Mouse (Mus musculus) midbrain, embryonic 12.5 days (tissue): Measurements from ENCODE around the gene Pum3. TPM values are rescaled to one million over a fixed set of nuclear protein-coding genes. Genes with fewer than 3 reads are reported as not detected.

Experiments used
- ATAC-seq: fragments of 200-750 bp; cut with Nextera tagmentation; 2 replicates; pipeline ENCODE4 v1.8.0; 2017; ENCODE audit warnings: low read depth, moderate TSS enrichment, moderate library complexity; ENCODE audit not compliant: low FRiP score
- H3K27ac ChIP-seq: fragments of 300-500 bp; sonication (generic); replicated peaks from 2 replicates; pipeline ENCODE4 v1.5.1; 2016; ENCODE audit warnings: mild to moderate bottlenecking
- H3K27me3 ChIP-seq: fragments of 300-500 bp; sonication (generic); 2 replicates; pipeline ENCODE4 v1.6.1; 2016; ENCODE audit warnings: mild to moderate bottlenecking
- H3K36me3 ChIP-seq: fragments of 300-500 bp; sonication (generic); 2 replicates; pipeline ENCODE4 v1.6.1; 2016
- H3K4me1 ChIP-seq: fragments of 300-500 bp; sonication (generic); 2 replicates; pipeline ENCODE4 v1.6.1; 2016
- H3K4me2 ChIP-seq: fragments of 300-500 bp; sonication (generic); replicated peaks from 2 replicates; pipeline ENCODE4 v1.6.1; 2016; ENCODE audit warnings: mild to moderate bottlenecking, moderate library complexity
- H3K4me3 ChIP-seq: fragments of 300-500 bp; sonication (generic); 2 replicates; pipeline ENCODE4 v1.5.1; 2016; ENCODE audit warnings: mild to moderate bottlenecking
- H3K9ac ChIP-seq: fragments of 300-500 bp; sonication (generic); replicated peaks from 2 replicates; pipeline ENCODE4 v1.6.1; 2016; ENCODE audit warnings: mild to moderate bottlenecking, moderate library complexity
- H3K9me3 ChIP-seq: fragments of 300-500 bp; sonication (generic); 2 replicates; pipeline ENCODE4 v1.6.1; 2016; ENCODE audit warnings: mild to moderate bottlenecking
- WGBS: fragments of 180-500 bp; shearing (Covaris S2); methylation state at CpG from one replicate; pipeline ENCODE4 v1.1.7; 2016; 5-methylcytosine and 5-hydroxymethylcytosine counted together
- polyA plus RNA-seq: library from polyadenylated mRNA; unstranded; fragments of >200 nt; fragmentation: Nextera tagmentation; extraction: Ambion mirVana; gene quantifications from 2 replicates; pipeline ENCODE4 v1.2.1, GENCODE M21; 2016

Gene Pum3
- polyA plus RNA-seq, 1 experiment from 2014 or later = 84.0 TPM

DNA sequence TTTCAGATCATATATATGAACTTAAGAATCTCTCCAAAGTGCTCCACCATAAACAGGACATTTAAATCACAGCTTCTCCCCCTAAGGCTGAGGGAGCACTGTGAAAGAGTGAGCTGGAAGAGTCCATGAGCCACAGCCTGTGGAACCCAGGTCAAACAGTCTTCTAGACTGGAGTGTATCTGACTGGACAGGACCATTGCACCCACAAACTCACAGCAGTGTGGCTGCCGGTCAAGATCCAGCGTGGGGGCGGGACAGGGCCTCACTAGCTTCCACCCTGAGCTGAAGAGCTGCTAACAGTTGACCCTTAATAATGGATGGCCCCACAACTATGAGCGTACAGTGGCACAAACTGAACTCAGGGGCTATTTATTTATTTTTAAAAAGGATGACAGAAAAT, 12.2 kb downstream of the Pum3 start:
- ATAC-seq = no peak
- Histone ChIP-seq H3K4me3 (no peak overlapping the region), H3K27ac (no peak overlapping the region), H3K4me2 (no peak overlapping the region), H3K9me3 (no peaks in the 10 kb centered on the region), H3K4me1 (no peaks in the 10 kb centered on the region), H3K9ac (no peak overlapping the region), H3K27me3 (no peaks in the 10 kb centered on the region), H3K36me3 (peaks cover 73% of the 10 kb centered on the region)
- WGBS = 93% methylated on average over 4 of the region's 4 CpGs

DNA sequence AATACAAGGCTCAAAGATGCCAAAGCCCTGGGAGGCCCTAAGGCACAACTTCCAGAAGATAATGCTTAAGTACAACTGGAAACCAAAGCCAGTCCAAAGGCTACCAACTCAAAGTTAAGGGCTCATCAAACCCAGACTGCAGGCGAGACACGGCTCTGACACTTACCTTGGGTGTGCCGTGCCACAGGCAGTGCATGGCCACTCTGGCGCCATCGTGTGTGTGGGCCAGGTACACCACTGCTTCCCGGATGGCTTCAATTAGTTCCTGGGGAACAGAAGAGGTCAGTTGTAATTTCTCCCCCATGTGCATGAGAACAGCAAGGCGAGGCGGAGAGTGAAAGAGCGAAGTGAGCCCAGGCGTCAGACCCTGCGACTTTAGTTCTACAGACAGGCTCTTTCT, 13.1 kb downstream of the Pum3 start:
- Histone ChIP-seq H3K9me3 (no peaks in the 10 kb centered on the region), H3K27me3 (no peaks in the 10 kb centered on the region), H3K4me1 (no peaks in the 10 kb centered on the region), H3K9ac (no peak overlapping the region), H3K4me3 (no peak overlapping the region), H3K36me3 (peaks cover 71% of the 10 kb centered on the region), H3K4me2 (no peak overlapping the region), H3K27ac (no peak overlapping the region)
- ATAC-seq = no peak
- 66% methylated on average over 11 of the region's 11 CpGs for WGBS

DNA sequence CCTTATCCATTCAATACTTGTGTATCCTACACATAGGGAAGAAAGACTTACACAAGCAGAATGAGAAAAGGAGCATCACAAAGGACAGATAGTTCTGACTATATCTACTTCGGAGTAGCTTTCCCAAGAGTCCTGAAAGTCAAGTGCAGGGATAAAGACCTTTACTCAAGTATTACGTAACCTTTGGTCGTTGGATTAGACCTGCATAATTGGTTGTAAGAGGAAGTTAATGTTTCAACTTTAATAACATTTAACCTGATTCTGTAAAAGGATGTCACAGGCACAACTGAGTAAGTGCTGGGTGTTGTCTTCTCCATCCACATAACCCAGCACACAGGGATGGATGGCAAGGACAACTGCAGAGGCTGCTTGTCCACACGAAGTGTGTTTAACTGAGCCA, 18.3 kb downstream of the Pum3 start:
- WGBS = 96% methylated on average over 4 of the region's 4 CpGs
- Histone ChIP-seq H3K27me3 (no peaks in the 10 kb centered on the region), H3K9me3 (no peaks in the 10 kb centered on the region), H3K4me2 (no peak overlapping the region), H3K9ac (no peak overlapping the region), H3K27ac (no peak overlapping the region), H3K4me3 (no peak overlapping the region), H3K4me1 (no peaks in the 10 kb centered on the region), H3K36me3 (peaks cover 51% of the 10 kb centered on the region)
- ATAC-seq = no peak

DNA sequence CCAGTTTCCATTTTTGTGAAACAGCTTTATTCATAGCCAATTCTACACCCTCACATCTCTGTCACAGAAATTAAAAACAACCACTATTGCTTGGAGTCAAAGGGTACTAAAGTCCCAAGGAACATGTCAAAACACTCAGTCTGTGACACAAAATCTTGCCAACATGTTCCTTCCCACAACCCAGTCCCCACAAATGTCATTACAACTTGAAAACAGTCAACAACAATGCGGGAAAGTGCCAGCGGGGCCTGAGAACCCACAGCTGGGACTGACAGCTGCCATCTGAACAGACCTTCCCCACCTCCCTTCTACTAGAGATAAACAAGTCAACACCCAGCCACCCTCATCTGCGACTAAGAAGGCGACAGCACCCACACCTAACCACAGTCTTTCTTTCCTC, 18.9 kb downstream of the Pum3 start:
- no peaks in the 10 kb centered on the region for H3K27me3 ChIP-seq
- no peaks in the 10 kb centered on the region for H3K4me1 ChIP-seq
- H3K4me2 ChIP-seq = no peak overlapping the region
- no peaks in the 10 kb centered on the region for H3K9me3 ChIP-seq
- no peak overlapping the region for H3K27ac ChIP-seq
- H3K9ac ChIP-seq = no peak overlapping the region
- WGBS = 95% methylated on average over 4 of the region's 4 CpGs
- no peak for ATAC-seq
- no peak overlapping the region for H3K4me3 ChIP-seq
- peaks cover 45% of the 10 kb centered on the region for H3K36me3 ChIP-seq

DNA sequence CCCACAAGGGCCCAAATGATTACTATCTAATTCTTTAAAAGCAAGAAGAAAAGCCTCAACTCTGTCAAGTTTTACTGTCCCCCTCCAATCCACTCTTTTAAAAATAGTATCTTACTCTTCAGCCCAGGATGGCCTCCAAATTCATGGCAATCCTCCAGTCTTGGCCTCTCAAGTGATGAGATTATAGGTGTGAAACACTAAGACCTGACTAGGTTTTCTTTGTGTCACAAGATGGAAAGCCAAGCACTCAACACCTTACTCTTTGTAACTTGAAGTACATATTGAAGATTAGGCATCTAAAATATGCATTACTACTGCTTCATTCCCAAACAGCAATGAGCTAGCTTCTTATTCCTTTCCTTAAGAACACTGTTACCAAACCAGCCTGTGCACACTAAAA, 19.8 kb downstream of the Pum3 start:
- no peak for ATAC-seq
- no peaks in the 10 kb centered on the region for H3K9me3 ChIP-seq
- H3K27ac ChIP-seq = no peak overlapping the region
- H3K4me2 ChIP-seq = no peak overlapping the region
- H3K4me1 ChIP-seq = no peaks in the 10 kb centered on the region
- no peak overlapping the region for H3K9ac ChIP-seq
- H3K4me3 ChIP-seq = no peak overlapping the region
- peaks cover 41% of the 10 kb centered on the region for H3K36me3 ChIP-seq
- H3K27me3 ChIP-seq = no peaks in the 10 kb centered on the region

DNA sequence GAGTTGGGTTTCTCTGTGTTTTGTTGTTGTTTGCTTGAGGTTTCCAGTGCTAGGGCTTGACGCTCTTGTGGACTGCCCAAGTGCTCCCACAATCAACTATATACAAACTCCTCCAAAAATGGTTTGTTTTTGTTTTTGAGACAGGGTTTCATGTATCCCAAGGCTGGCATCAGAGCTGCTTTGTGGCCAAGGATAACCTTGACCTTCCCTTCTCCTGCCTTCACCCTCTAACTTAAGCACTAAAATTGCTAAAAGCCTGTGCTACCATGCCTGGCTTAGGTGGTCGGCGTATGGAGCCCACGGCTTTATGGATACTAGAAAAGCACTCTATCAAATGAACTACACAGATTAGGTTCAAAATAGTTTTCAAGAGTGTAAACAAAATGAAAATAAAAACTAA, 20.4 kb downstream of the Pum3 start:
- Histone ChIP-seq H3K9me3 (no peaks in the 10 kb centered on the region), H3K27me3 (no peaks in the 10 kb centered on the region), H3K9ac (no peak overlapping the region), H3K4me3 (no peak overlapping the region), H3K4me1 (no peaks in the 10 kb centered on the region), H3K27ac (no peak overlapping the region), H3K4me2 (no peak overlapping the region), H3K36me3 (peaks cover 40% of the 10 kb centered on the region)
- ATAC-seq = no peak
- 94% methylated on average over 4 of the region's 4 CpGs for WGBS

DNA sequence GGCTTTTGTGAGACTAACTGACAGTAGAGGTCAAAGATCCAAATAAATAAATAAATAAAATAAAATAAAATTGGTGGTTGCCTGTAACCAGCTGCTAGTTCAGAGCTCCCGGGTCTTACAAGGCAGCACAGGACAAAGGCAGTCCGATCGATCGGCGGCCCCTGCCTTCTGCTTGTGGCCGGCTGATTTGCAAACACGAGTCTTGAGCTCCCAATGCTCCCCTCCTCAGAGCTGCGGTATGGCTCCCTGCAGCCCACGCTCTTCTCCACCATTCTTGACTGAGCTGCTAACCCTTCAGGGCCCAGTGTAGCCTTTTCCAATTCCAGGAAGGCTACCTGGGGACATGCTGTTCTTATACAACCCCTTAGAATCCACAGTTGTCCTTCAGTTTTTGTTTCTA, 31.8 kb downstream of the Pum3 start:
- Histone ChIP-seq H3K4me2 (no peak overlapping the region), H3K4me3 (no peak overlapping the region), H3K9me3 (no peaks in the 10 kb centered on the region), H3K27me3 (no peaks in the 10 kb centered on the region), H3K9ac (no peak overlapping the region), H3K27ac (no peak overlapping the region), H3K4me1 (peaks cover 3% of the 10 kb centered on the region; the same call in 1 of the 2 replicates), H3K36me3 (peaks cover 76% of the 10 kb centered on the region)
- no peak for ATAC-seq
- WGBS = 67% methylated on average over 9 of the region's 9 CpGs

DNA sequence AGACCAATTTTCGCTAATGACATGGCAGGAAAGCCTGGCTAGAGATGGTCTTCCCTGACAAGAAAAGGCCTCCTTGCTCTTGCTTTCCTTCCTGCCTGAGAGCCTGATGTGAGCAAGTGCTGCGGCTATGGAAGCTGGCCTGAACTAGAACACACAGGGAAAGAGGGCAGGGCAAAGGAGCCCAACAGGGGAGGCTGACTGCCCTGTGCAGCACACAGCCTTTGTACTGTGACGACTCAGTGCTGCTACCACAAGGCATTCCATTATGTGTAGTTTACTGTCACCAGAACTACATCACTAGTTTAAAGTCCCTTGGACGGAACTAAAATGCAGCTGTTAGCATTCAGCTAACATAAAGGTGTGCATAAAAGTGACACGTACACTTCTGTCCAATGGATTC, 32.4 kb downstream of the Pum3 start:
- Histone ChIP-seq H3K36me3 (peaks cover 82% of the 10 kb centered on the region), H3K27me3 (no peaks in the 10 kb centered on the region)
- WGBS = 84% methylated on average over 5 of the region's 5 CpGs

DNA sequence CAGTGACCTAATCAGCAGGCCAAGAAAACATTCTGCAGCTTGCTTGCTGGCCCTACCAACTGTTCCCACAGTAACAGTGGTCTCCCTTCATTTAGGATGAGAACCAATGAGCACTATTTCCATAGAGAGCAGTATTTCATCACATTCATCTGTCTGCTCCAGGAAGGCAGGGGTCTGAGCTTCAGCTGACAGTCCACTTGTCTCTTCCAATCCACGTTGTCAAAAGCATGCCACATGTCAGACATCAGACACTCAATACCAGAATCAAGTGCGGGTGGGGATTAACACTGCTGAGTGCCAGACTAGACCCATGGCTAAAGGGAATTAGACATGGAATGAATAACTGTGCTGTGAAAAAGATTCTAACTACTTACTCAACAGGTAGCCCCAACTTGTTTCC, 32.9 kb downstream of the Pum3 start:
- ATAC-seq = no peak
- Histone ChIP-seq H3K27me3 (no peaks in the 10 kb centered on the region), H3K4me1 (peaks cover 3% of the 10 kb centered on the region; the same call in 1 of the 2 replicates), H3K9ac (no peak overlapping the region), H3K4me2 (no peak overlapping the region), H3K9me3 (no peaks in the 10 kb centered on the region), H3K27ac (no peak overlapping the region), H3K36me3 (peaks cover 81% of the 10 kb centered on the region), H3K4me3 (no peak overlapping the region)
- 74% methylated on average over 2 of the region's 2 CpGs for WGBS

More for the DNA sequence above, 32.4 kb downstream of the Pum3 start:
- H3K9me3 ChIP-seq = no peaks in the 10 kb centered on the region
- H3K4me3 ChIP-seq = no peak overlapping the region
- H3K27ac ChIP-seq = peak overlapping the region; percentile 35
- no peak for ATAC-seq
- peaks cover 3% of the 10 kb centered on the region; the same call in 1 of the 2 replicates for H3K4me1 ChIP-seq
- no peak overlapping the region for H3K9ac ChIP-seq
- H3K4me2 ChIP-seq = no peak overlapping the region

DNA sequence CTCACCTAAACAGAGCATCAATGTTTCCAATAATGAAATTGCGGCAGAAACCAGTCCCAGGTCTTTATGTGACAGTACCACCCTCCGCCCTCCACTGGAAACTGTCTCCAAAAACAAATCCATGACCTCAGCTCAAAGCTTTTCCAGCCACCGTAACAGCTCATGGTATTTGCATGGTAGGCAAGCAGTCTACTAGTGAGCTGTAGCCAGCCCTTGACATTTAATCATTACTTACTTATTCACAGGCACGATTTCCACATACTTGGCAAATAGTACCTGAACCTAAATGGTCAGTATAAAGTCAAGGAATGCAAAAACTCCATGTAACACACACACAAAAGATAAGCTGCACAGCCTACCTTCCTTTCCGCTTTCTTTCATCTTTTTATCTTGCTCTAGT, 33.7 kb downstream of the Pum3 start:
- H3K4me3 ChIP-seq = no peak overlapping the region
- H3K9me3 ChIP-seq = no peaks in the 10 kb centered on the region
- H3K4me1 ChIP-seq = peaks cover 3% of the 10 kb centered on the region; the same call in 1 of the 2 replicates
- H3K9ac ChIP-seq = no peak overlapping the region
- no peak overlapping the region for H3K27ac ChIP-seq
- no peaks in the 10 kb centered on the region for H3K27me3 ChIP-seq
- H3K4me2 ChIP-seq = no peak overlapping the region
- no peak for ATAC-seq
- 86% methylated on average over 5 of the region's 5 CpGs for WGBS
- peaks cover 81% of the 10 kb centered on the region for H3K36me3 ChIP-seq

DNA sequence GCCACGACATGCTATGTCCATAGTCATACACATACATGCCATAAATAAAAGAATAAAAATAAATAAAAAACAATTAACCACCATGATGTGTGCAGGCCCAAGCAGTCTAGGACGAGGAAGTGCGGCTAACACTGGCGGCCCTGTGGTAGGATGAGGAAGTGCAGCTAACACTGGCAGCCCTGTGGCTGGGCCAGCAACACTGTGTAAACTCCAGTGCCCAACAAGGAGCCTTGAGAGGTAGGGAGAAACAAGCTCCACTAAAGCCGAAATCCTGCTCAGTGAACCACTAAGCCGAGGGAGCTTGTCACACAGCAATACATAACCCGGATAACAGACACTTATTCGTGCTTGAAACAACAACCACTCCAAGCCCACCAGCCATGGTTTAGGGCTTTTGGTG, 34.1 kb downstream of the Pum3 start:
- H3K4me1 ChIP-seq = peaks cover 3% of the 10 kb centered on the region; the same call in 1 of the 2 replicates
- no peak overlapping the region for H3K4me2 ChIP-seq
- no peak overlapping the region for H3K4me3 ChIP-seq
- H3K9me3 ChIP-seq = no peaks in the 10 kb centered on the region
- no peak for ATAC-seq
- 87% methylated on average over 8 of the region's 8 CpGs for WGBS
- H3K27me3 ChIP-seq = no peaks in the 10 kb centered on the region
- no peak overlapping the region for H3K27ac ChIP-seq
- H3K36me3 ChIP-seq = peaks cover 81% of the 10 kb centered on the region
- H3K9ac ChIP-seq = no peak overlapping the region

DNA sequence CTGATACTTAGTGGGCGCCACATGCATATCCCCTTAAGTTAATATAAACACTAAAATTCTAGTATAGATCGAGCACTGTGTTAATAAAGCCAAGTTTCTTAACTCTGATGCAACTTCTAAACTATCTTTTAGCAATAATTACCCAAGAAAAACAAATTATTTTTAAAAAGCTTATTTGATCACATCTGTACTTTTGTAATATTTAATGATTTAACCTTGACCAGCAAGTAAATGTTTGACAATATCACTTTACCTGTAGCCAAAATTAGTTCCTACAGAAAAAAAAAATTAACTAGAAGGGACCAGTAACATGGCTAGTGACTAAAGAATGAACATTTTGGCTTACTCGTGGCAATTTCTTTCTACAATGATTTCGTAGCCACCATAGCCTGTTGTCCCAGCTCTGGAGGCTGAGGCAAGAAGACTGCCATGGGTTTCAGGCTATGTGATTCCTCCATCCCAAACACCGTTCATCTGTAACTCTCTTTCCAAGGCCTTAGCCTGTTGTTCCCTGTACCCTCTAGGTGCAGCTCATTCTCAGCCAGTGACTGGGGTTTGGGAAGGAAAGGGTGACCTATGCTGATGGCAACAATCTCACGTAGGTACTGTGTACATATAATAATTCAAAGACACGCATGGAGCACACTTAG, 35.2 kb downstream of the Pum3 start:
- 95% methylated on average over 7 of the region's 7 CpGs for WGBS
- Histone ChIP-seq H3K27ac (no peak overlapping the region), H3K4me3 (no peak overlapping the region), H3K9ac (no peak overlapping the region), H3K9me3 (no peaks in the 10 kb centered on the region), H3K4me2 (no peak overlapping the region), H3K36me3 (peaks cover 79% of the 10 kb centered on the region), H3K4me1 (peaks cover 3% of the 10 kb centered on the region; the same call in 1 of the 2 replicates), H3K27me3 (no peaks in the 10 kb centered on the region)
- ATAC-seq = no peak

DNA sequence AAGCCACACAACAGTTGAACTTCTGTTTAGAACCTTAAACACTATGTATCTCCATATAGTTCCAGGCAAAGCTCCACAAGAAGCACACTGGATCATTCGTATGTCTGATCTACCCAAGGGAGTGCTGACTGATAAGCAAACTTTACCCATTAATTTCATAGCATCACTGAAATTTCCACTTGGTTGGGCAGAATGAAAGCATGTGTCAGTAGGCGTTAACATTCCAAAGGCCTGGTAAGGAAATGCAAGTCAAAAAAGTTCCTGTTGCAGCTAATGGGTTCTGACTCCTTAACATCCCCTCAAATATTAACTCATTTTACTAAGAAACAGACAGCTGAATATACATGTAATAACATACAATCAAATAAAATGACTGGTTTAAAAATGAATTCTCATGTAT, 37.2 kb downstream of the Pum3 start:
- H3K9ac ChIP-seq = no peak overlapping the region
- no peak overlapping the region for H3K27ac ChIP-seq
- H3K9me3 ChIP-seq = no peaks in the 10 kb centered on the region
- peaks cover 75% of the 10 kb centered on the region for H3K36me3 ChIP-seq
- H3K4me2 ChIP-seq = no peak overlapping the region
- WGBS = 82% methylated on average over 2 of the region's 2 CpGs
- no peak overlapping the region for H3K4me3 ChIP-seq
- H3K4me1 ChIP-seq = peaks cover 3% of the 10 kb centered on the region; the same call in 1 of the 2 replicates
- no peaks in the 10 kb centered on the region for H3K27me3 ChIP-seq
- no peak for ATAC-seq
